Mouse (Mus musculus) thymus, postnatal 25 days (tissue): ENCODE results near the gene Dnajc15.
A peak's percentile ranks its signal among the peaks of the same experiment; 100 is the strongest.
"Not testable (repeated sequence)": the region's sequence is repeated elsewhere in the genome, so short reads cannot be mapped to it uniquely, and the experiment has no call there.

Source experiments
- DNase-seq: peaks from one replicate; pipeline ENCODE4 v3.0.0; 2022

The Dnajc15 gene

DNA sequence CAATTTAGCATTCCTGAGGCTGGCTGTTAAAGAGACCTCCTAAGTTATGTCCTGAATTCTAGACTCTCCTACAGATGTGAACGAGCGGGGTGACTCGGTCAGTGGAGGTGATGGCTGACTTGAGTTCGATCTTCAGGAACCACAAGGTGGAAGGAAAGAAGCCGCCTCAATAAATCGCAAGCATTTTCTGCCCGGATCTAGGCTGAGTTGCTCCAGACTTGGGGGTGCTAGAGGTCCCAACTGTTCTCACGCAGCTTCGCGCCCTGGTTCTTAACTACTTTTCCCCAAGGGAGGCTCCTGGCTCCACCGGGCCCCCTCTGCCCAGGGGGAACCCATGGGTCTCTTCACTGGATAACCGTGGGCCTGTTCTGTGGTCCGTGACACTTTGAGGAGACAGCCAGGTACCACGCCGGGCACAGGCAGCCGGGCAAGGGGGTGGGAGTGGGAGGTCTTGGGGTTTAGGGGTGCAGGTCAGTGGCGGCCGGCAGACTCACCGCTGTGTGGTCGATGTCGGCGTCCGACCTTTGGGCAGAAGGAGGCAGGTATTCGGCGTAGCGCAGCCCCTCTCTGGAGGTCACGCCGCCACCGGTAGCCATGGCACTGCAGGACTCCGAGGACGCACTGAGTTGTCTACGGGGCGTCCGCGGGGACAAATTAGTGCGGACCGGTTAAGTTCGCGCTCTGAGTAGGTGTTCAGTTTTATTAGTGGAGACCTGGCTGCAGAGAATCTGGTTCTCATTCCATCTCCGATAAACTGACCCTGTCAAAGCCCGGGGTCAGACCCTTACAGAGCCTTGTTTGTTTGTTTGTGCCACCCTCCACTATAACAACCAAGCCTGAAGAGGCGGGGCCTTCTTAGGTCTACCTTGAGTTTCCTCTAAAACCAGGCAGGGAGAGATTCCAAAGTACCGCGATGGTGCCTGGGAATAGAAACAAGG is at the start of gene Dnajc15:
Dnajc15 (minus strand) TSS at position 822 of the 938 bp plus-strand sequence.
- DNase-seq = peak; percentile 91

DNA sequence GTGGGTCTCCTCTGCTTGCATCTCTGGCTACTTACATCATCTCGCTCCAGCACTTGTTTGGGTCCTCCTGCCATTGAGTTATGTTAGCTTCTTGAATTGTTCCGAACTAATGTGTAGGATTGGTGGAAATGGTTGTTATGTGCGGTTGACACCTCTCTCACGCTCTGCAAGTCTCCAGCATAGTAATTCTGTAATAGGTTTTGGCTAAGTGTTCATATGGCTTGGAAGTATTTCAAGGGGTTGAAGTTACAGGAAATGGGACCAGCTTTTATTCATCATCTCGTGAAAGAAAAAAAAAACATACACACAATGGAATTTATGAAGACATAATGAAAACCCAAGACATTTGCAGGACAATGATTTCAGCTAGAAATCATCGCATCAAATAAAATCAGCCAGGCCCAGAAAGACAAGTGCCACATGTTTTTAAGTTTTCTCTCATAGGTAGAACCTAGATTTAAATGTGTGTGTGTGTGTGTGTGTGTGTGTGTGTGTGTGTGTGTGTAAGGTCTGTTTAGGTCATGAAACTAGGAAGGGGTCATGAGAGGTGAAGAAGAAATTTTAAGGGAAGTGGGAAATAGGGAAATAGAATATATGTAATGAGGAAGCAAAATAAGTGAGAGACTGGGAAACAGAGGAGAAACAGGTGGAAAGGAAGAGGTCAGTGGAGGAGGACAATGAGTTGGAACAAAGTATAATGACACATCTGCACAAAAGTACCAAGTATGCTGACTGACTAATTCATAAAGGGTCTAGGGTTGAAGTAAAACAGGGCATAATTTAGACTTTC is 48.3 kb upstream of the Dnajc15 start:
- no peak for DNase-seq

GRCm38 (mm10) chr14:77921641-77922040 is 46.7 kb upstream of the Dnajc15 start:
- DNase-seq = no peak

DNA sequence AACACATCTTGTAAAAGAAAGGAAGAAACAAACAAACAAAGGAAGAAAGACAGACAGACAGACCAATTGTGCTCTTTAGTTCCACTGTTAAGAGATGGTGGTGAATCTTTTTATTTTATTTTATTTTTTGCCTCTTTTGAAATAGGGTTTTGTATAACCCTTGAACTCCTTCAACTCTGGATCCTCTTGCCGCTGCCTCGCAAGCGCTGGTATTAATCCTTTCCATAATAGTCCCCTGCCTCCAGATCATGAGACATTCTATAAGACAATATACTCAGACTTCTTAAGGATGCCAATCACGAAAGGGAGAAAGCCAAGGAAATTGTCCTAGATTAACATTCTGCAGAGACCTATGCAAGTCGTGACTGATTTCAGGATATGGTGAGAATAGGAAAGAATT is 40.9 kb upstream of the Dnajc15 start:
- no peak for DNase-seq

DNA sequence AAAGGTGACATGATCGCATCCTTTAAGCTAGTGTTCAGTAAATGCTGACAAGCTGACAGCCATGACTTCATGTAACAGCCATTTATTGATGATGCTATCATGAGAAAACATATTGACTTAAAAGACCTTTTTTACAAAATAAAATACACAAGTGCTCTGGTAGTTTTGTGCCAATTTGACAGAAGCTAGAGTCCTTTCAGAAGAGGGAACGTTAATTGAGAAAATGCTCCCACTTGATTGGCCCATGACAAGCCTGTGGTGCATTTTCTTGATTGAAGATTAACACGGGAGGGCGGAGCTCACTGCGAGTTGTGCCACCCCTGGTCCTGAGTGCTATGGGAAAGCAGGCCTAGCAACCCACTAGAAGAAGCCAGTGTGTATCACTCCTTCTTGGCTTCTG is 31.7 kb upstream of the Dnajc15 start:
- DNase-seq = no peak

- DNase-seq = no peak
These were observed 30.5 kb upstream of the Dnajc15 start for GRCm38 (mm10) chr14:77905466-77905865.

- peak; percentile 47 for DNase-seq
These were observed 29.3 kb upstream of the Dnajc15 start, which contains the start of gene Epsti1 for GRCm38 (mm10) chr14:77904171-77904762. Gene Epsti1 (plus strand): TSS chr14:77904239.

DNA sequence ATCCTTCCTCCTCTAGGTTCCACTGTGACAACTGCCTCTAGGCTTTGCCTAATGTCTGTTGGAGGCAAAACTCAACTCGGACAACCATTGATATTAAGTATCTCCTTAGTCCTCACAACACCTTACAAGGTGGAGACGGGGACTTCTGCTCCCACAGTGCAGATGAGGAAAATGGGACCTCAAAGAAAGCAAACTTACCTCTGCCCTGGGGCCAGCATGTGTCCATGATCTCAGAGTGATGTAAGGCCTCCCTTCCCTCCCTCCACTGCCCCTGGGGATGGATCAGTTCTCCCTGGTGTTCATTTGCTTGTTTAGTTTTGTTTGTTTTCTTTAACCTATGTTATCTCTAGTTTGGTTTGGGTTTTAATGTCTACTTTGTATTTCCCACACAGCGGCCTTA is 27.6 kb upstream of the Dnajc15 start:
- no peak for DNase-seq

GRCm38 (mm10) chr14:77895951-77896350 is 21.0 kb upstream of the Dnajc15 start:
- DNase-seq = no peak

DNA sequence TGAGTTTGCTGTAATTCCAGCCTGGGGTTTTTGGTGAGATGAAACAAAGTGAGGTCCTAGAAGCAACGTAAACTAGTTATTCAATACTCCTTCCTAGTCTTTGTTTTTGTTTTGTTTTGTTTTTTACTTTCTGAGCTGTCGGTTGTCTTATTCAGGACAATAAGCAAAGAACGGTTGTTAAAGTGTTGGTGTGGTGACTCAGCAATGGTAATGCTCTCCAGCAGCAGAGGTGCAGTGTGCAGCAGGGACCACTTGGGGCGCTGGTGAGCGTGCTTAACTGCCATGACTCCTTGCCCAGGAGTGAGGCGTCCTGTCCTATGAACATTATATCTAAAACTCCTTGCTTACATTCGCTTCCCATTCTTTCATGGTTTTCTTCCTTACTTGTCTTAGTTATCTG is 15.0 kb upstream of the Dnajc15 start:
- no peak for DNase-seq

- DNase-seq = no peak
These were observed 12.0 kb upstream of the Dnajc15 start for GRCm38 (mm10) chr14:77886941-77887340.

DNA sequence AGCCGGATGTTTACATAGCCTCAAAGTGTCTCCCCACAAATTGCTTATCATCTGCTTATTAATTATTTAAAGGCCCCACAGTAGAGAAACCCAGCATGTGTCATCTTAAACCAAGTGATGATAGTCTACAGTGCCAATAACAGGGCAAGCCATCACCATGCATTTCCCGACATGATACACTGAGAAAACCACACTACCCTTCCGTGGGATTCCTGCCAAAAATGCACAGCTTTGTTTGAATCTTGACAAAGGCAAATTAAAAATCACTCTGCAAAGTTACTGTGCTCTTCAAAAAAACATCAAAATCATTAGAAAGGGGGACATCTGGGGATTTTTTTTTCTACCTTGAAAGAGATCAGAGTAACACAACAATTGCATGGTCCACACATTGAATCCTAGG is 11.5 kb upstream of the Dnajc15 start:
- DNase-seq = no peak

GRCm38 (mm10) chr14:77882669-77883068 is 7.7 kb upstream of the Dnajc15 start:
- no peak for DNase-seq

DNA sequence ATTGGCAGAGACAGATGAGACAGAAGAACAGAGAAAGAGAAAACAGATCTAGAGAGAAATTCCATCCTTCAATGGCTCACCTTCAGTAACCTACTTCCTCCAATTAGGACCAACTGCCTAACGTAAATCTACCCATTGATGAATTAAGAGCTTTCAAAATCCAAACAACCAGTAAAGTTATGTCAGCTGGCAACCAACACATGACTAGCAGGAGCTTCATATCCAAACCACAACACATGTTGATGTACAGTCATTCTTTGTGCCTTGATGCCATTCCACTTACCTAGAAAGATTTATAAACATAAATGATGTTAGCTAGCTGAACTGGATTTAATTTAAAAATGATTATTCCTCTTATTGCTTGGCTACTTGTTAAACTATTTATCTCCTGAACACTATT is 7.1 kb upstream of the Dnajc15 start:
- DNase-seq = no peak

GRCm38 (mm10) chr14:77877876-77878275 is 3.0 kb upstream of the Dnajc15 start:
- not testable (repeated sequence) for DNase-seq

- no peak for DNase-seq
These were observed 1.3 kb upstream of the Dnajc15 start for GRCm38 (mm10) chr14:77876199-77876598.

DNA sequence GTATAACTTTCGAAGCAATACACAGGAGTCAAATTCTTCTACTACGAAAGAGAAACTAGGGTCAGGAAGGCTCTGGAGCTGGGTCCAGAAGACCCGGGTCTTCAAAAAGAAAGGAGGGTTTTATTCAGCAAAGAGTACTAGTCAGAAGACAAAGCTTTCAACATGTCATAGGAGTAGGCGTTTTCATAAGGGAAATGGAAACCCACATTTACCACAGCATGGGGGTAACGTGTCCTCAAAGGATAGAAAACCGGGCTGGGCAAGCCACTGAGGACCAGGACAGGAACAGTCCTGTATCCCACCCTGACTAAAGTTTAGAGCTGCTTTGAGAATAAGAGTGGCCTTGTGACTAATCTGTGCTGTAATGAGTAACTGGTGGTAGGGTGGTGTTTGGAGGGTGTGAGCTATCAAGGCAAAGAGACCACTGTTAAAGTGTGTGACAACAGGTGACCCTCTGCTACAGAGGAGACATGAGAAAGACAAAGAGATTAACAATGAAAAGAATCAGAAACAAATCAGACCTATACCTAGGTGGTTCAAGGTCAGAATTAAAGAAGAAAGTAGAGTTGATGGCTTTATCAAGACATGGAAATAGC is 3.4 kb downstream of the Dnajc15 start:
- peak; percentile 16 for DNase-seq

DNA sequence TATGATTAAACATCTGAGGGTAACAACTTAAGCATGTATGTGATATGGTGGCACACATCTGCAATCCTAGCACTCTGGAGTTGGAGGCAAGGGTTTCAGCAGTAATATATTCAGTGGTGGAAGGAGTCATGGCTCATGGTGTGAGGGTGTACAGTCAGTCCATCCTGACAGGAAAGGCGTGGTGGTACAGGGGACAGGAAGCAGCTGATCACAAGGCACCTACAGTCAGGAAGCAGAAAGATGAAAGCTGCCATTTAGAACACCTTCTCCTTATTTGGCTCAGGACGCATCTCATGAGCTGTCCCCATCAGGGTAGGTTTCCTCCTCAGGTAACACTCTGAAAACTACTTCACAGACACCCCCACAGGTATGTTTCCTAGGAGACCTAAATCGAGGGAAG is 4.0 kb downstream of the Dnajc15 start:
- peak; percentile 21 for DNase-seq

- DNase-seq = no peak
These were observed 7.3 kb downstream of the Dnajc15 start for GRCm38 (mm10) chr14:77867601-77868000.

DNA sequence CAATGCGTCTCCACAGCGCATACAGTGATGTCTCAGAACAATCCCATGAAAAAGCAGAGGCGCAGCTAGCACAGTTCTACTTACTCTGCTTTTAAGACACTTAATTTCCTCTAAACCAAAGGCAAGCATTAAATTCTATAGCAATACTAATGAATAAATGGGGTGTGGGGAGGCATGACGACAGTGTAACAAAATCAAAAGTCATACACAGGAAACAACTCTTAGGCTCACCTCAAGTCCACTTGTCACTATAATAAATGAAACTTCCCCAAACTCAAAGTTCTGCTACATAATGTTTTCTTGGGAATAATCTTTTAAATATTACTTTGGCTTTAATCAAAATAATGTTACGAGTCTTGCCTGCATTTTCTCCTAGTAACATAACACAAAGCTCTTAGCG is 10.4 kb downstream of the Dnajc15 start:
- DNase-seq = no peak

- no peak for DNase-seq
These were observed 10.9 kb downstream of the Dnajc15 start for GRCm38 (mm10) chr14:77864051-77864450.

GRCm38 (mm10) chr14:77860841-77861560 is 13.9 kb downstream of the Dnajc15 start:
- peak; percentile 22 for DNase-seq
